ENCODE assay signal across 16 mouse cellular contexts in the genomic region with DNA sequence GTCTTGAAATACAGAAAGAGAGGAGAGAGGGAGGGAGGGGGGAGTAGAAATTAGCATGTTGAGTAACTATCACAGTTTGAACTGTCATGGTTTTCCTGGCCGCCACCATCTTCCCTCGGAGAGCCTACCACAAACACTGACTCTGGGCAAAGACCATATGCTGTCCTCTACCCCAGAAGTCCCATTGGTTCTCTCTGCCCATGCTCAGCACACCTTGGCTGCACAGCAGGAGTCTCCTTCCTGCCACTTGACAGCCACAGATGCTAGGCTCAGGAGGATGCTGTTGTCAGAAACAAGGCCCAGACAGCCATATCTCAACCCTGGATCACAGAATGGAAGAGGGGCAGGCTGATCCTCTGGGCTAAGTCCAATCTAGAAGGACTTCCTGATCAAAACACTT.
"Had no signal": no experiment of that assay in that cellular context is flagged by ENCODE, and none has a peak within 500 bp of the region (broad histone marks: within the 10 kb centered on the region; RNA-seq: fewer than 3 reads in every experiment).

No protein-coding gene starts in this region.

- H3K4me3 ChIP-seq: kidney, embryonic 15.5 days; limb, embryonic 12.5 days; limb, embryonic 15.5 days; liver, embryonic 12.5 days; liver, embryonic 15.5 days; lung, embryonic 15.5 days had no signal

- H3K9me3 ChIP-seq: kidney, embryonic 15.5 days; limb, embryonic 12.5 days; limb, embryonic 15.5 days; liver, embryonic 12.5 days; liver, embryonic 15.5 days; lung, embryonic 15.5 days had no signal

- H3K27me3 ChIP-seq: kidney, embryonic 15.5 days; limb, embryonic 12.5 days; limb, embryonic 15.5 days; lung, embryonic 15.5 days had no signal

- H3K36me3 ChIP-seq: kidney, embryonic 15.5 days; limb, embryonic 12.5 days; limb, embryonic 15.5 days; liver, embryonic 12.5 days; liver, embryonic 15.5 days; lung, embryonic 15.5 days had no signal

- DNase-seq: kidney, postnatal 10 days; kidney, postnatal 36 days; layer of hippocampus, postnatal 36 days; left cerebral cortex, postnatal 4 days; lung, adult 18-20 months; lung, postnatal 14 days; midbrain, embryonic 14.5 days; thymus, adult 18-20 months; thymus, postnatal 36 days had no signal

- H3K9ac ChIP-seq: kidney, embryonic 15.5 days; limb, embryonic 12.5 days; limb, embryonic 15.5 days; liver, embryonic 12.5 days; liver, embryonic 15.5 days; lung, embryonic 15.5 days had no signal

- H3K27ac ChIP-seq: kidney, embryonic 15.5 days; limb, embryonic 12.5 days; limb, embryonic 15.5 days; liver, embryonic 12.5 days; liver, embryonic 15.5 days; lung, embryonic 15.5 days; macrophage had no signal

- ATAC-seq: liver, embryonic 12.5 days had no signal
